Mouse (Mus musculus): ENCODE results near the gene Mark3.

Gene Mark3

DNA sequence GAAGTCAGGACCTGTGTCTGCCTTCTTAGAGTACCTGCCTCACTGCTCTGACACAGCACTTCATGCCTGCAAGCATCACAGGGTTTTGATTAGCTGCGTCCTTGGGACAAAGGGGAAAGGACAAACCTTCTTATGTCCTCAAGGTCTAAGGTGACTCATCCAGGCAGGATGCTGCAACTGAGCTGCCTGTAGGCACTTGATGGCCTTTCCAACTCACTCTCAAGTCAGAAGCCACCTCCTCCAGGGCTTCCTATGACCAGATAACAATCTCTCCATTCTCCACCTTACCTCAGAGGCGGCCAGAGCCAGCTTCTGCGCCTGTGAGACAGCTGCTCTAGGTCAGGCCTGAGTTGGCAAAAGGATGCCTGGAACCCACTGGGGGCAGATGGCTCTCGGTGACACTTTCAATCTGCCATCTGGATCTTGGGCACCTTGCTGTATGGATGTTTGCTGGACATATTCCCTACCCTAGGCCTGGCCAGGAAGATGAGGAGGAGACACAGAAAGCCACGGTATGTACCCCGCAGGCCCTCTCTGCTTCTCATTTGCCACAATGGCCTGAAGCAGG, 124.1 kb downstream of the Mark3 start:
- DNase-seq (ENCODE audit: low spot score in 2 of 2), result no peak

DNA sequence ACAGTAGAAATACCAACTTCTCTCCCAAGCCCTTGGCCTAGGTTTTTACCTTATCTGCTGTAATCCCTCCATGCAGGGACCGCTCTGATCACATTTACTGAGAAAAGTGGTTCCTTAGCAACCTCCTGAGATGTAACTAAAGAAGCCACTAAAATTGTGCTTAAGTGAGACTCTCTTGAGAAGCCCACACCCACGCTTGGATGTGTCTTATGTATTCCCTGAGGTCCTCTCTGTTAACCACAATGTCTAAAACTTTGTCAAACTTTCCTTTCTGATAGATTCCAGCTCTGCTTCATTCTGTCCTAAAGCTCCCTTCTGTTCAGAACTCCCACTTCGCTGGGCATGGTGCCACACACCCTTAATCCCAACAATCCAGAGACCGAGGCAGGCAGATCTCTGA, 125.2 kb downstream of the Mark3 start:
- DNase-seq (ENCODE audit: low spot score in 2 of 2), result no peak

DNA sequence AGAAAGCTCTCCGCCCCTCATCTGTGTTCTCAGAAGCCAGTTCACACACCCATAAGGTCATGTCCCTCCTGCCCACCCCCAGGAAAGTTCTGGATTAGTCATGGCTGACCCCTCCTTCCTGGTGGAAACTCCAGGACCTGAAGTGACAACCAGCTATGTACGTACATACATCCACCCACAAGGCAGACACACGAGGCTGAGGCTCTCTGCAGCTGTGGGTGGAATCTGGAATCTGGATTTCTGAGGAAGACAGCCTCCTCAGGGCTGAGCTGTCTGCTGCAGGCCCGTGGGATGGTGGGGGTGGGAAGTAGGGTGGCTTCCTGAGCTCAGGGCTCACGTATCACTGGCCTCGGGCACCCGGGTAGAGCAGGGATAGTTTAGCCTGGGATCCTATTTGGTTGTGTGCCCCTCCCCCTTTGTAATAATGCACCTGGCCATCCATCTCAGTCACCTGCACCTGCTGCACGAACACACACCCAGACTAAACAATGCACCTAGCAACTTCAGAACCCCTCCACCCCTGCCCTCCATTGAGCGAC, 126.7 kb downstream of the Mark3 start:
- no peak for DNase-seq (ENCODE audit: low spot score in 2 of 2)

DNA sequence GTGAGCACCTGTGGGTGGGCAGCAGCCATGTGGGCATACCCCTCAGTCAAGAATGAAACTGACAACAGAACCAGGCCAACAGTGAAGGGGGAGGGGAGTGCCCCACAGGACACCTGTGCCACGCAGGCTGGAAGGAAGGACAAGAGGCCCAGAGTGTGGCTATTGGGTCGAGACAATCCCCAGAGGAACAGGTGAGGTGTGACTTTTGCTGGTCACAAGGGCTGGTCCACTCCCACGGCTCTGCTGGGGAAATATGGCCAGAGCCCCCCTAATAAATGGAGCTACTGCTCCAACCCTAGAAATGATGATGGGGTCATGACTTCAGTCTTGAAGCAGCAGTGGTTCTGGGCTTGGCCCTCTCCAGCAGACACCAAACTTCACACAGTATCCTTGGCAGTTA, 129.0 kb downstream of the Mark3 start:
- no peak for DNase-seq (ENCODE audit: low spot score in 2 of 2)

DNA sequence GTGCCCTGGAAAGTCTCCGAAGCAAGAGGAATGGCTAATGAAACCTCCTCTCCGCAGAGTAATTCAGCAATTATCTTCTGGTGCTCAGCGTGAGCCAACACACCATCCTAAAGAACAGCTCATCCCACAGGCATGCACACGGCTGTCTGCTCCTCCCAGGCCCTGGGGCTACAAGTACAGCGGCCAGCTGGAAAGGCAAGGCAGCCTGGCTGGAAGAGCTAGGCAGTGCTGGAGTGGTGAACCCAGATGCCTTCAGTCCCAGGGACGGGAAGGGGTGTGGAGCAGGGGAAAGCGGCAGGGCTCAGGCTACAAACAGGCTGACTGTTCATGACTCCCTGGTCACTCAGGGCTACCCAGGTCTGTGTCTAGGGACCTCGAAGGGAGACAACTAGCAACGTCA, 130.3 kb downstream of the Mark3 start:
- peak; percentile 19 to 78 for DNase-seq (ENCODE audit: low spot score in 2 of 2)

DNA sequence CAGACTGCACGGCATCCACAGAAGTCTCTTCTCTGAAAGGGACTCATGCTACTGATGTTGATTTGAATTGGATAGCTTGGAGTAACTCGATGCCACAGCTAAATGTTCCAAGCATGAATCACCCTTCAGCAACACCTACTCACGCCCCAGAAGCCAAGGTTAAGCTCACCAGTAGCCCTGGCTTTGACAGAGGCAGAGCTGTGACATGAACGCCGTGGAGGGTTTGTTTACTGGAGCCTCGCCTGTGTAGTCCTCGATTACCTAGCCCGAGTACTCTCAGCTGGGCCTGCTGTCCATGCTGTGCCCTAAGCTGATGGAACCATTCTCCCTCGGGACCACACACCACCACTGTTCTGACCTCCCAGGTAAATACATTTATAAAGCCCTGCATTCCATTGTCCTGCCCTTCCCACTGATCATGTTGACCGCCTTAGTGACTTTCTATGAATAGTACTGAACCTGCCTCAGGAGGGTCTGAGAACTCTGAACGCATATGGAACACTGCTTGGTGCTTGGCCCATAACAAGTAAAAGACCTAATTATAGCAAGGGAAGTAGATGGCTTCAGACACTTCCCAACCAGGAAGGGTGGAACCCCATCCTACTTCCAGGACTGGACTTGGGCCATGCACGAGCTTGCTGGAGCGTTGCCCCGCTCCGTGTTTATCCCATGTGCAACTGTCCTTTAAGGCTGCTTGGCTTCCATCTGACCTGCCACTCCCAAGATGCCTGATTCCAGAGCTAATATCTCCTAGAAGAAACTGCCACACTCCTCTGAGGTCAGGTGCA, 131.1 kb downstream of the Mark3 start:
- DNase-seq (ENCODE audit: low spot score in 2 of 2), result peak; percentile 37 to 78

Data from urinary bladder, adult 18-20 months (tissue).